Mouse (Mus musculus): ENCODE results near the gene Nfib. TPM values are rescaled to one million over a fixed set of nuclear protein-coding genes. Genes with fewer than 3 reads are reported as not detected.

Nfib gene
- polyA plus RNA-seq, 1 experiment from 2014 or later = 149 TPM

GRCm38 (mm10) chr4:82617257-82617656 is 88.3 kb downstream of the Nfib start:
- Histone ChIP-seq H3K9ac (no peak overlapping the region), H3K36me3 (ENCODE audit: insufficient read depth) (no peaks in the 10 kb centered on the region), H3K27me3 (ENCODE audit: insufficient read depth, low read length) (no peaks in the 10 kb centered on the region), H3K27ac (ENCODE audit: low read depth) (no peak overlapping the region), H3K4me2 (no peak overlapping the region), H3K4me1 (ENCODE audit: insufficient read depth) (peaks cover 6% of the 10 kb centered on the region), H3K9me3 (ENCODE audit: low read depth, low read length) (no peaks in the 10 kb centered on the region), H3K4me3 (ENCODE audit: low read depth, low read length) (no peak overlapping the region)
- 87% methylated on average over 10 of the region's 10 CpGs for WGBS
- ATAC-seq (ENCODE audit: insufficient read depth) (no peak), DNase-seq (no peak)
- TF ChIP-seq CTCF (IDR thresholded peaks at IDR 0.05; ENCODE audit: low read depth) = no peak

GRCm38 (mm10) chr4:82615712-82616111 is 89.8 kb downstream of the Nfib start:
- 83% methylated on average over 5 of the region's 5 CpGs for WGBS
- Histone ChIP-seq H3K9ac (no peak overlapping the region), H3K4me2 (no peak overlapping the region), H3K27ac (ENCODE audit: low read depth) (no peak overlapping the region), H3K4me3 (ENCODE audit: low read depth, low read length) (no peak overlapping the region), H3K27me3 (ENCODE audit: insufficient read depth, low read length) (no peaks in the 10 kb centered on the region), H3K4me1 (ENCODE audit: insufficient read depth) (no peaks in the 10 kb centered on the region), H3K9me3 (ENCODE audit: low read depth, low read length) (no peaks in the 10 kb centered on the region), H3K36me3 (ENCODE audit: insufficient read depth) (no peaks in the 10 kb centered on the region)
- ATAC-seq (ENCODE audit: insufficient read depth) (no peak), DNase-seq (no peak)
- TF ChIP-seq CTCF (IDR thresholded peaks at IDR 0.05; ENCODE audit: low read depth) = no peak

GRCm38 (mm10) chr4:82614466-82614805 is 91.1 kb downstream of the Nfib start:
- no peaks in the 10 kb centered on the region for H3K9me3 ChIP-seq (ENCODE audit: low read depth, low read length)
- DNase-seq (no peak), ATAC-seq (ENCODE audit: insufficient read depth) (no peak)
- H3K27ac ChIP-seq (ENCODE audit: low read depth) = no peak overlapping the region
- H3K36me3 ChIP-seq (ENCODE audit: insufficient read depth) = no peaks in the 10 kb centered on the region
- H3K4me3 ChIP-seq (ENCODE audit: low read depth, low read length) = no peak overlapping the region
- no peak overlapping the region for H3K9ac ChIP-seq
- WGBS = 47% methylated on average over 7 of the region's 7 CpGs
- H3K27me3 ChIP-seq (ENCODE audit: insufficient read depth, low read length) = no peaks in the 10 kb centered on the region
- no peak for TF ChIP-seq CTCF (IDR thresholded peaks at IDR 0.05; ENCODE audit: low read depth)
- H3K4me2 ChIP-seq = no peak overlapping the region
- no peaks in the 10 kb centered on the region for H3K4me1 ChIP-seq (ENCODE audit: insufficient read depth)

GRCm38 (mm10) chr4:82613606-82614465 is 91.7 kb downstream of the Nfib start:
- WGBS = 21% methylated on average over 7 of the region's 7 CpGs
- Histone ChIP-seq H3K27ac (ENCODE audit: low read depth) (no peak overlapping the region), H3K36me3 (ENCODE audit: insufficient read depth) (no peaks in the 10 kb centered on the region), H3K9ac (no peak overlapping the region), H3K4me2 (peak overlapping the region; percentile 31), H3K9me3 (ENCODE audit: low read depth, low read length) (no peaks in the 10 kb centered on the region), H3K4me1 (ENCODE audit: insufficient read depth) (no peaks in the 10 kb centered on the region), H3K27me3 (ENCODE audit: insufficient read depth, low read length) (no peaks in the 10 kb centered on the region), H3K4me3 (ENCODE audit: low read depth, low read length) (no peak overlapping the region)
- TF ChIP-seq CTCF (IDR thresholded peaks at IDR 0.05; ENCODE audit: low read depth) = peak; percentile 71
- ATAC-seq (ENCODE audit: insufficient read depth) (peak; percentile 68; the same call in 1 of the 2 replicates), DNase-seq (peak; percentile 95)

GRCm38 (mm10) chr4:82609676-82610075 is 95.9 kb downstream of the Nfib start:
- no peak for TF ChIP-seq CTCF (IDR thresholded peaks at IDR 0.05; ENCODE audit: low read depth)
- ATAC-seq (ENCODE audit: insufficient read depth) (no peak), DNase-seq (peak; percentile 59)
- H3K36me3 ChIP-seq (ENCODE audit: insufficient read depth) = no peaks in the 10 kb centered on the region
- H3K9ac ChIP-seq = no peak overlapping the region
- peaks cover 8% of the 10 kb centered on the region; the same call in 1 of the 2 replicates for H3K4me1 ChIP-seq (ENCODE audit: insufficient read depth)
- 48% methylated on average over 4 of the region's 4 CpGs for WGBS
- no peak overlapping the region for H3K4me3 ChIP-seq (ENCODE audit: low read depth, low read length)
- no peak overlapping the region for H3K4me2 ChIP-seq
- no peaks in the 10 kb centered on the region for H3K9me3 ChIP-seq (ENCODE audit: low read depth, low read length)
- H3K27ac ChIP-seq (ENCODE audit: low read depth) = no peak overlapping the region
- no peaks in the 10 kb centered on the region for H3K27me3 ChIP-seq (ENCODE audit: insufficient read depth, low read length)

GRCm38 (mm10) chr4:82608768-82609610 is 96.6 kb downstream of the Nfib start:
- no peak overlapping the region for H3K27ac ChIP-seq (ENCODE audit: low read depth)
- no peaks in the 10 kb centered on the region for H3K27me3 ChIP-seq (ENCODE audit: insufficient read depth, low read length)
- no peaks in the 10 kb centered on the region for H3K36me3 ChIP-seq (ENCODE audit: insufficient read depth)
- peaks cover 8% of the 10 kb centered on the region; the same call in 1 of the 2 replicates for H3K4me1 ChIP-seq (ENCODE audit: insufficient read depth)
- no peaks in the 10 kb centered on the region for H3K9me3 ChIP-seq (ENCODE audit: low read depth, low read length)
- TF ChIP-seq CTCF (IDR thresholded peaks at IDR 0.05; ENCODE audit: low read depth) = no peak
- DNase-seq (peak; percentile 27), ATAC-seq (ENCODE audit: insufficient read depth) (no peak)
- WGBS = 57% methylated on average over 9 of the region's 9 CpGs
- H3K9ac ChIP-seq = no peak overlapping the region
- H3K4me3 ChIP-seq (ENCODE audit: low read depth, low read length) = no peak overlapping the region
- H3K4me2 ChIP-seq = no peak overlapping the region

- 92% methylated on average over 4 of the region's 4 CpGs for WGBS
- ATAC-seq (ENCODE audit: insufficient read depth) = no peak
- Histone ChIP-seq H3K9me3 (ENCODE audit: low read depth, low read length) (no peaks in the 10 kb centered on the region), H3K9ac (no peak overlapping the region), H3K4me3 (ENCODE audit: low read depth, low read length) (no peak overlapping the region), H3K27me3 (ENCODE audit: insufficient read depth, low read length) (no peaks in the 10 kb centered on the region), H3K4me1 (ENCODE audit: insufficient read depth) (peaks cover 8% of the 10 kb centered on the region; the same call in 1 of the 2 replicates), H3K36me3 (ENCODE audit: insufficient read depth) (no peaks in the 10 kb centered on the region), H3K27ac (ENCODE audit: low read depth) (no peak overlapping the region), H3K4me2 (no peak overlapping the region)
- no peak for TF ChIP-seq CTCF (IDR thresholded peaks at IDR 0.05; ENCODE audit: low read depth)
- no peak for DNase-seq
These were observed 98.3 kb downstream of the Nfib start for GRCm38 (mm10) chr4:82607266-82607665.
